Mouse (Mus musculus): Measurements from ENCODE around the gene Klhl32.
A peak's percentile ranks its signal among the peaks of the same experiment; 100 is the strongest.

DNA sequence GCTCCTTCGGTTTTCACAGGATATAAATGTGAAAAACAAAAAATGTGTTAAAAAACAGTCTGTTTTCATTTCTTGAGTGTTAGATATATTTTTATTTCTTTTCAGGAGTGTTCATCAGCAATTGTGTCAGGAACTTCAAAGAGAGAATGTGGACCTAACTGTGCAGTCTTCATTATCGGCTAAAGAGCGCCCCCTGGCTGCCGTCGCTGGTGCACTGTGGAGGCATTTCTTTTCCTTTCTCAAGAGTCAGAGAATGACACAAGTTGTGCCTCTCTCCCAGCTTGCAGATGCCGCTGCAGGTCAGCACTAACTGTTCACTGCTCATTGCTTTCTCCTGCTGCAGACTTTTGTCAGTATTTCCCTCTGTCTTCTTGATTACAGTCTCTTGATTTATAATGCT is 276.6 kb downstream of the Klhl32 start:
- TF ChIP-seq CTCF (IDR thresholded peaks at IDR 0.05; ENCODE audit: borderline replicate concordance, insufficient read depth, low read length) (peak; percentile 81), POLR2A (IDR thresholded peaks at IDR 0.05; ENCODE audit: low read depth, low read length) (no peak)
